Mouse (Mus musculus) lung, adult 10 weeks (tissue): Measurements from ENCODE around the gene 1810010H24Rik. TPM values are rescaled to one million over a fixed set of nuclear protein-coding genes. Genes with fewer than 3 reads are reported as not detected.

ENCODE experiments used
- polyA plus RNA-seq: library from polyadenylated mRNA; stranded (reverse); fragments of 350-450 nt; fragmentation: Illumina TruSeq; extraction: RNeasy Lipid Tissue Mini Kit (QIAGEN cat#74804); gene quantifications from one replicate; pipeline ENCODE4 v1.2.3, GENCODE M21; 2014; ENCODE audit warnings: low read depth, low replicate concordance; ENCODE audit not compliant: insufficient read depth

The 1810010H24Rik gene
- polyA plus RNA-seq = 52.5 TPM

DNA sequence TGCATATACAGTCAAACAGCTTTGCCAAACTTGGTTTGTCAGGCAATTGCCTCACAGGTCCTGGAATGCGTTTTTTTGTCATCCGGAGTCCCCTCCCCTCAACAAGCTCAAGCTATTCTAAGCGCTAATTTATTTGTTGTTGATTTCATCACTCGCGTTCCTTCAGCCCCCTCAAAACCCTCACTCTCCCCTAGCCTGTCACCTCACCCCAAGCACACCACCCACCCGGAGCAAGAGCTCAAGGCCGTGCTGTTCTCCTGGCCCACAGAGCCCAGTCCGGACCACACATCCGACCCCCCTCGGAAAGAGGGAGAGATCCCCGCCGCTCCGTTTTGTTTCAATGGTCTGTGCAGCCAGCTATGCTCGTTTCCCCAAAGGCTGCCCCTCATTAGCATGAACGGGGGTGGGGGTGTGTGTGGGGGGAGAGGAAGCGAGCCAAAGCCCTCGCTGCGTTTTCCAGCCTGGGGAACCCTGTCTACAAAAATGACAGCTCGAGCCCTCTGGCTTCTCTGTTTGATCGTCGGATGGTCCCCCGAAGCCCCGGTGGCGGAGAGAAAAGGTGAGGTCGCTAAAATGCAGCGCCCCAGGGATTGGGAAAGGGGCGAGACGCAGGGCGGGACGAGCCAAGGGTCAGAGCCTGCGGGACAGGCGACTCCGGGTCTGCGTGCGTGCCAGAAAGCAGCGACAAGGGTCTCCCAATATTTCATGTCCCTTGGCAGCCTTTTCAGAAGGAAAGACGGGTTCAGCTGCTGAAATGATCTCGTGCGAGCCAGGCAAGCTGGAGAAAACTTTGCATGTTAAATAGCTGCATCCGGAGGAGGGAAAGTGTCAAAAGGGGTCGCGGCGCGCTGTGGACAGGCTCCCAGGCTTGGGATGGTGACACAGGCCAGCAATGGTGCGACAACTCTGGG, at the start of gene 1810010H24Rik:
Gene 1810010H24Rik, plus strand, starts transcription at position 271 of the 911 bp plus-strand sequence.

DNA sequence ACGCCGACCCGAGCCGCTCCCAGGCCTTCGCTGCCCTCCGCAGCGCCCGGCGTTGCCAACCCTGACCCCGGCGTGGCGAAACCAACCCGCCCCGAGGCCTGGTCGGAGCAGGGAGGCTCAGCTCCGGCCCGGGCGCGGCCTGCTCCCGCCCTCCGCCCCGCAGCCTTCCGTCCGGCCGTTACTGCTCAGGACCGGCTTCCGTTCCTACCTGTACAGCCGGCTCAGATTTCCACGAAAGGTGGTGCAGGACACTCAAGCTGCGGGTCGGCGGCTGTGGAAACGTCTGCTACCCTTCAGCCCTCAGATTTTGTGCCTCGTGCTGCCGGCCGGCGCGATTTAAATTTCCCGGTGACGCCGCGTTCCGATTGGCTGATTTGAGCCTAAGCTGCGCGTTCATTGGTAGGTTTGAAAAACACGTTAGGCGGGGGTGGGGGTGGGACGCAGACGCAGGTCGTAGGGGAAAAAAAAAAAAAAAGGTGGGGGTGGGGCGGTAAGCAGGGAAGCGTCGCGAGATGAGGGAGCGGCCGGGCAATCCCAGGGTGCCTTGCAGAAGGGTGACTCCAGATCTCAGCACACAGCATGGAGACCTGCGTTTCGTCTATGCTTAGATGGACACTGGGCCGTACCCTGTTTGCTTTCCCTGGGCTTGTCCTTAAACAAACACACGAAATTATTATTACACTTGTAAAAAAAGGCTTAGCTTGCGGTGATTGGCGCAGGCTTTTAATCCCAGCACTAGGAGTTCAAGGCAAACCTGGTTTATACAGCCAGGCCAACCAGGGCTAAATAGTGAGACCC, 26.1 kb upstream of the 1810010H24Rik start, which contains the start of gene Kpna2:
Gene Kpna2, minus strand, starts transcription at position 391 of the 798 bp plus-strand sequence.

Other genes with a start within 250 kb of the 1810010H24Rik start
- 5.9 TPM for gene Polg2, start 246.1 kb upstream of the 1810010H24Rik start, polyA plus RNA-seq
- gene Ddx5, start 236.5 kb upstream of the 1810010H24Rik start, polyA plus RNA-seq = 362 TPM
- gene Cep95, start 236.4 kb upstream of the 1810010H24Rik start, polyA plus RNA-seq = 4.7 TPM
- gene Smurf2, start 105.0 kb upstream of the 1810010H24Rik start, polyA plus RNA-seq = 30.8 TPM
- gene Kpna2, start 26.1 kb upstream of the 1810010H24Rik start, polyA plus RNA-seq = 32.5 TPM
- gene Bptf, start 106.4 kb downstream of the 1810010H24Rik start, polyA plus RNA-seq = 13.3 TPM
- 7.6 TPM for gene Nol11, start 163.7 kb downstream of the 1810010H24Rik start, polyA plus RNA-seq